Mouse (Mus musculus) kidney, embryonic 14.5 days (tissue): Measurements from ENCODE around the gene Usp10. TPM values are rescaled to one million over a fixed set of nuclear protein-coding genes. Genes with fewer than 3 reads are reported as not detected.

ENCODE experiments used
- ATAC-seq: fragments of 200-750 bp; cut with Nextera tagmentation; 2 replicates; pipeline ENCODE4 v1.8.0; 2017; ENCODE audit warnings: moderate number of reproducible peaks, mild to moderate bottlenecking, moderate TSS enrichment, moderate library complexity; ENCODE audit not compliant: low FRiP score, low TSS enrichment
- H3K27ac ChIP-seq: fragments of 300-500 bp; sonication (generic); 2 replicates; pipeline ENCODE4 v1.5.1; 2014; ENCODE audit warnings: low read depth, mild to moderate bottlenecking, low read length, moderate library complexity, mixed read lengths
- H3K27me3 ChIP-seq: fragments of 300-500 bp; sonication (generic); 2 replicates; pipeline ENCODE4 v1.6.1; 2014; ENCODE audit warnings: mild to moderate bottlenecking, low read length; ENCODE audit not compliant: control insufficient read depth, insufficient read depth
- H3K36me3 ChIP-seq: fragments of 300-500 bp; sonication (generic); 2 replicates; pipeline ENCODE4 v1.6.1; 2014; ENCODE audit warnings: low read length, mixed read lengths; ENCODE audit not compliant: control insufficient read depth, insufficient read depth
- H3K4me1 ChIP-seq: fragments of 300-500 bp; sonication (generic); 2 replicates; pipeline ENCODE4 v1.6.1; 2014; ENCODE audit warnings: low read length, mixed read lengths; ENCODE audit not compliant: control insufficient read depth, insufficient read depth
- H3K4me2 ChIP-seq: fragments of 300-500 bp; sonication (generic); replicated peaks from 2 replicates; pipeline ENCODE4 v1.6.1; 2014; ENCODE audit warnings: low read depth, mild to moderate bottlenecking, low read length
- H3K4me3 ChIP-seq: fragments of 300-500 bp; sonication (generic); 2 replicates; pipeline ENCODE4 v1.5.1; 2014; ENCODE audit warnings: mild to moderate bottlenecking, low read length
- H3K9ac ChIP-seq: fragments of 300-500 bp; sonication (generic); 2 replicates; pipeline ENCODE4 v1.6.1; 2014; ENCODE audit warnings: low read depth, mild to moderate bottlenecking, low read length, moderate library complexity
- H3K9me3 ChIP-seq: fragments of 300-500 bp; sonication (generic); 2 replicates; pipeline ENCODE4 v1.6.1; 2016; ENCODE audit warnings: low read length; ENCODE audit not compliant: control insufficient read depth
- WGBS: fragments of 180-500 bp; shearing (Covaris S2); extraction: QIAGEN DNeasy Blood & Tissue Kit; methylation state at CpG from one replicate; pipeline ENCODE4 v1.1.7; 2014; 5-methylcytosine and 5-hydroxymethylcytosine counted together
- polyA plus RNA-seq: library from polyadenylated mRNA; unstranded; fragments of >200 nt; fragmentation: Nextera tagmentation; extraction: Ambion mirVana; gene quantifications from 2 replicates; pipeline ENCODE4 v1.2.1, GENCODE M21; 2014

Usp10 gene
- polyA plus RNA-seq, 1 experiment from 2014 or later: 156 TPM

DNA sequence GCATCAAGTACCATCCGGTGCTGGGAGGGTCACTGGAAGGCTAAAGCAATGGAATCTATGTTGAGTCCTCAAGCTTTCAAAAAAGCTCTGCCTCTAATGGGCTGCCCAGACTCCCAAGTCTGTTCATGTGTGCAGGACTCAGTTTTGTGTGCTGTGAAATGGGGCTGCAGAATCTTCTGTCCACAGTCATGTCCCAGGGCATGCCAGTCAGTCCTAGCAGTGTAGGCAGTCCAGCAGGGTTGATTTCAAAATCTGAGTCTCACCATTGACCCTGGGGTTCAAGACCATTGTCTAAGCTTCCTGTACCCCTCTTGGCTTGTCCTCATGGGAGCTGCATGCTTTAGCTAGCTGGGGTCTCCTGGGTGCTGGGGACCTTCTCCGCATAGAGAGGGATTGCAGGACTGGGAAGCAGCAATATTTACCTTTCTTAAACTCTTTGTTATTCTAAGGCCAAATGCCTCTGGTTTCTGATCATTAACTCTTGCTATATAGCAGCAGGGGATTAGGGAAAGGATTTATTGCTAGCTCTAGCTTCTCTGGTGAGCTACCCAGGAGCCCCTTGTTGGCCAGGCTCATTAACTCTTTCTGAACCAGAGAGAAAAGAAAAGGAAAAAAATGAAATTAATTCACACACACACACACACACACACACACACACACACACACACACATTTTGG lies 94.7 kb downstream of the Usp10 start:
- Histone ChIP-seq H3K4me1 (peaks cover 46% of the 10 kb centered on the region), H3K27me3 (no peaks in the 10 kb centered on the region), H3K9ac (no peak overlapping the region), H3K27ac (peak overlapping the region; percentile 42; the same call in 1 of the 2 replicates), H3K4me2 (peak overlapping the region; percentile 21; the same call in 1 of the 2 replicates), H3K36me3 (no peaks in the 10 kb centered on the region), H3K4me3 (no peak overlapping the region), H3K9me3 (no peaks in the 10 kb centered on the region)
- WGBS: 14% methylated on average over 2 of the region's 2 CpGs
- peak; percentile 14; the same call in 1 of the 2 replicates for ATAC-seq

DNA sequence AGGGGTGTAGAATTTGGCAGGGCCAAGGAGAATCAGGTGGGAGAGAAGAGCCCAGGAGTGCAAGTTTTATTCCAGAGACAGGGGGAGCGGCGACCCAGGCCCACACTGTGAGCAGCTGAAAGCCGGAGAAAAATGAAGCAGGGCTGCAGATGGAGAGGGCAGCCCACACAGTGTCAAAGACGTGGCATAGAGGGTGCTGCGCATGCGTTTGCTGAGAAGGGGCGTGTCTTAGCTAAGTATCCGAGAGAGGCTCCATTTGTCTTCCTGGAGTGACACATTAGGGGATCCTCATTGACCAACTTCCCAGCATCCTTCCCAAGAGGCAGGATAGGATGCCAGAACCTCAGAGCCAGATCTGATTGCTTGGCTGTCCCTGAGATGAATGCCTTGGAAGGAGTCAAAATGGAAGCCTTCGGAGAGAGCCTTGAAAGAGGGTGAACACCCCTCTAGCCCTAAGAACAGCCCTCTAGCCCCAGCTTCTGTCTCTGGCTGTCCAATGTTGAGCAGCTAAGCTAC lies 96.5 kb downstream of the Usp10 start:
- Histone ChIP-seq H3K4me1 (peaks cover 40% of the 10 kb centered on the region), H3K36me3 (no peaks in the 10 kb centered on the region), H3K27ac (no peak overlapping the region), H3K9ac (no peak overlapping the region), H3K4me3 (no peak overlapping the region), H3K4me2 (no peak overlapping the region), H3K9me3 (no peaks in the 10 kb centered on the region), H3K27me3 (no peaks in the 10 kb centered on the region)
- 27% methylated on average over 9 of the region's 9 CpGs for WGBS
- no peak for ATAC-seq

Other genes starting within 250 kb of the Usp10 start
- 1.8 and 1.9 TPM in 2 replicates for gene Wfdc1, start 244.0 kb upstream of the Usp10 start, polyA plus RNA-seq
- gene Atp2c2, start 210.4 kb upstream of the Usp10 start, polyA plus RNA-seq: 0.97 and 1.2 TPM in 2 replicates
- 6.4 and 13.0 TPM in 2 replicates for gene Tldc1, start 131.9 kb upstream of the Usp10 start, polyA plus RNA-seq
- gene Cotl1, start 69.8 kb upstream of the Usp10 start, polyA plus RNA-seq: 239 and 329 TPM in 2 replicates
- 13.3 and 13.8 TPM in 2 replicates for gene Klhl36, start 48.1 kb upstream of the Usp10 start, polyA plus RNA-seq
- 5.7 TPM in 1 of 2 replicates, not detected in the other for gene Gm20388, start 481 bp downstream of the Usp10 start, polyA plus RNA-seq
- gene Crispld2, start 82.1 kb downstream of the Usp10 start, polyA plus RNA-seq: 4.9 and 5.2 TPM in 2 replicates
- gene Zdhhc7, start 191.1 kb downstream of the Usp10 start, polyA plus RNA-seq: 20.4 and 31.0 TPM in 2 replicates
- 2.4 and 3.9 TPM in 2 replicates for gene 6430548M08Rik, start 203.8 kb downstream of the Usp10 start, polyA plus RNA-seq